In genomic region chr1:142891842-142892241, GRCm38 (mm10) we compare ENCODE assay signal across 20 mouse cellular contexts.
DNase-seq lines count a peak whose midpoint lies in the region; ATAC-seq lines count a peak whose summit lies in the region.
"Had no signal": no experiment of that assay in that cellular context is flagged by ENCODE, and none has a peak within 500 bp of the region (broad histone marks: within the 10 kb centered on the region; RNA-seq: fewer than 3 reads in every experiment).

No protein-coding gene starts in this region.

- H3K27ac ChIP-seq in forebrain, embryonic 12.5 days, result no peak overlapping the region
- H3K27ac ChIP-seq in forebrain, embryonic 15.5 days (replicated peaks), result no peak overlapping the region
- H3K27ac ChIP-seq in midbrain, embryonic 11.5 days (ENCODE audit: low read depth, low read length), result no peak overlapping the region
- H3K27ac ChIP-seq in midbrain, embryonic 13.5 days, result no peak overlapping the region
- H3K27ac ChIP-seq: embryonic facial prominence, embryonic 13.5 days; embryonic facial prominence, embryonic 15.5 days; forebrain, embryonic 10.5 days had no signal

- H3K9ac ChIP-seq in forebrain, embryonic 12.5 days, result no peak overlapping the region
- no peak overlapping the region for H3K9ac ChIP-seq in forebrain, embryonic 15.5 days (replicated peaks)
- H3K9ac ChIP-seq in midbrain, embryonic 11.5 days (ENCODE audit: low read length), result no peak overlapping the region
- no peak overlapping the region for H3K9ac ChIP-seq in midbrain, embryonic 13.5 days (replicated peaks)
- H3K9ac ChIP-seq: embryonic facial prominence, embryonic 13.5 days; embryonic facial prominence, embryonic 15.5 days had no signal

- DNase-seq in midbrain, embryonic 11.5 days (ENCODE audit: low spot score, missing footprints), result peak; percentile 31
- no peak for DNase-seq in adrenal gland, postnatal 4 days (ENCODE audit: low spot score in 2 of 2)
- DNase-seq: adrenal gland, adult 2 months; adrenal gland, postnatal 10 days; adrenal gland, postnatal 25 days; cerebellum, adult 11 months; cerebellum, adult 18-20 months; cerebellum, adult 8-10 months; cerebellum, adult 9-11 months; cerebellum, postnatal 14 days; cerebellum, postnatal 36 days; embryo, embryonic 11 days had no signal

- H3K4me2 ChIP-seq in forebrain, embryonic 12.5 days, result no peak overlapping the region
- H3K4me2 ChIP-seq in forebrain, embryonic 15.5 days (replicated peaks), result no peak overlapping the region
- no peak overlapping the region for H3K4me2 ChIP-seq in midbrain, embryonic 11.5 days
- H3K4me2 ChIP-seq in midbrain, embryonic 13.5 days (replicated peaks), result no peak overlapping the region
- H3K4me2 ChIP-seq: embryonic facial prominence, embryonic 13.5 days; embryonic facial prominence, embryonic 15.5 days had no signal

- no peaks in the 10 kb centered on the region for H3K4me1 ChIP-seq in forebrain, embryonic 12.5 days
- no peaks in the 10 kb centered on the region for H3K4me1 ChIP-seq in forebrain, embryonic 15.5 days
- H3K4me1 ChIP-seq in midbrain, embryonic 11.5 days (ENCODE audit: control insufficient read depth, insufficient read depth, low read length), result no peaks in the 10 kb centered on the region
- H3K4me1 ChIP-seq in midbrain, embryonic 13.5 days (replicated peaks), result no peaks in the 10 kb centered on the region
- H3K4me1 ChIP-seq: embryonic facial prominence, embryonic 13.5 days; embryonic facial prominence, embryonic 15.5 days; forebrain, embryonic 10.5 days had no signal

- no peak overlapping the region for H3K4me3 ChIP-seq in forebrain, embryonic 12.5 days (replicated peaks)
- no peak overlapping the region for H3K4me3 ChIP-seq in forebrain, embryonic 15.5 days
- no peak overlapping the region for H3K4me3 ChIP-seq in midbrain, embryonic 11.5 days (ENCODE audit: low read depth, low read length)
- no peak overlapping the region for H3K4me3 ChIP-seq in midbrain, embryonic 13.5 days (replicated peaks)
- H3K4me3 ChIP-seq: embryonic facial prominence, embryonic 13.5 days; embryonic facial prominence, embryonic 15.5 days; erythroblast, embryonic 14.5 days; forebrain, embryonic 10.5 days had no signal

- peak; percentile 70; the same call in 1 of the 2 replicates for ATAC-seq in forebrain, embryonic 12.5 days (ENCODE audit: low FRiP score)
- no peak for ATAC-seq in forebrain, embryonic 15.5 days (replicated peaks)
- no peak for ATAC-seq in midbrain, embryonic 11.5 days (ENCODE audit: low FRiP score)
- ATAC-seq in midbrain, embryonic 13.5 days, result no peak
- ATAC-seq: forebrain, embryonic 16.5 days had no signal

- H3K9me3 ChIP-seq in forebrain, embryonic 12.5 days, result no peaks in the 10 kb centered on the region
- no peaks in the 10 kb centered on the region for H3K9me3 ChIP-seq in forebrain, embryonic 15.5 days
- H3K9me3 ChIP-seq in midbrain, embryonic 11.5 days (ENCODE audit: control insufficient read depth, low read length), result no peaks in the 10 kb centered on the region
- H3K9me3 ChIP-seq in midbrain, embryonic 13.5 days, result no peaks in the 10 kb centered on the region
- H3K9me3 ChIP-seq: embryonic facial prominence, embryonic 13.5 days; embryonic facial prominence, embryonic 15.5 days; forebrain, embryonic 10.5 days had no signal

- H3K27me3 ChIP-seq in forebrain, embryonic 12.5 days, result no peaks in the 10 kb centered on the region
- H3K27me3 ChIP-seq in forebrain, embryonic 15.5 days, result no peaks in the 10 kb centered on the region
- no peaks in the 10 kb centered on the region for H3K27me3 ChIP-seq in midbrain, embryonic 11.5 days (ENCODE audit: control insufficient read depth, insufficient read depth, low read length)
- no peaks in the 10 kb centered on the region for H3K27me3 ChIP-seq in midbrain, embryonic 13.5 days
- H3K27me3 ChIP-seq: embryonic facial prominence, embryonic 13.5 days; embryonic facial prominence, embryonic 15.5 days had no signal

- H3K36me3 ChIP-seq in forebrain, embryonic 12.5 days (replicated peaks), result no peaks in the 10 kb centered on the region
- no peaks in the 10 kb centered on the region for H3K36me3 ChIP-seq in forebrain, embryonic 15.5 days
- no peaks in the 10 kb centered on the region for H3K36me3 ChIP-seq in midbrain, embryonic 11.5 days (ENCODE audit: control insufficient read depth, insufficient read depth, low read length)
- H3K36me3 ChIP-seq in midbrain, embryonic 13.5 days, result no peaks in the 10 kb centered on the region
- H3K36me3 ChIP-seq: embryonic facial prominence, embryonic 13.5 days; embryonic facial prominence, embryonic 15.5 days; forebrain, embryonic 10.5 days had no signal
